Mouse (Mus musculus) adrenal gland (tissue): ENCODE measurements around the gene Cep85l.

Source experiments
- intact Hi-C: fragments of 180-260 bp; cut with DNase I; formaldehyde crosslinking; loops from one replicate; pipeline ENCODE4 v1.15.1; 2025

Gene Cep85l

DNA sequence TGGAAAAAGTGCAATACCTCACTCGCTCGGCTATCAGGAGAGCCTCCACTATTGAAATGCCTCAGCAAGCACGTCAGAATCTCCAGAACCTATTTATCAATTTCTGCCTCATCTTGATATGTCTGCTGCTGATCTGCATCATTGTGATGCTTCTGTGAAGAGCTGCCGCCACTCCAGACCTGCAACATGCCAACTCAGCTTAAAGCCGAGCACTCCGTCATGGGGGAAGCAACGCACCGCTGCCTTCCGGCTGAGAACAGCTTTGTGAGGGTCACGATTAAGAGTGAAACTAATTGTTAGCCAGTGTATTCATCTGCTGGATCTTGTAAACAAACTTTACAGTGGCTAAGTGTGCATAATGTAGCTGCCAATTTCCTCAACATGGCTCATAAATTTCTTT is 35.9 kb downstream of the Cep85l start:
- intact Hi-C loops, result no loop called here

GRCm38 (mm10) chr10:53343384-53343783 is 36.4 kb downstream of the Cep85l start:
- intact Hi-C loops, result no loop called here

- intact Hi-C loops, result no loop called here
Measured at GRCm38 (mm10) chr10:53342166-53342728, 37.5 kb downstream of the Cep85l start.

DNA sequence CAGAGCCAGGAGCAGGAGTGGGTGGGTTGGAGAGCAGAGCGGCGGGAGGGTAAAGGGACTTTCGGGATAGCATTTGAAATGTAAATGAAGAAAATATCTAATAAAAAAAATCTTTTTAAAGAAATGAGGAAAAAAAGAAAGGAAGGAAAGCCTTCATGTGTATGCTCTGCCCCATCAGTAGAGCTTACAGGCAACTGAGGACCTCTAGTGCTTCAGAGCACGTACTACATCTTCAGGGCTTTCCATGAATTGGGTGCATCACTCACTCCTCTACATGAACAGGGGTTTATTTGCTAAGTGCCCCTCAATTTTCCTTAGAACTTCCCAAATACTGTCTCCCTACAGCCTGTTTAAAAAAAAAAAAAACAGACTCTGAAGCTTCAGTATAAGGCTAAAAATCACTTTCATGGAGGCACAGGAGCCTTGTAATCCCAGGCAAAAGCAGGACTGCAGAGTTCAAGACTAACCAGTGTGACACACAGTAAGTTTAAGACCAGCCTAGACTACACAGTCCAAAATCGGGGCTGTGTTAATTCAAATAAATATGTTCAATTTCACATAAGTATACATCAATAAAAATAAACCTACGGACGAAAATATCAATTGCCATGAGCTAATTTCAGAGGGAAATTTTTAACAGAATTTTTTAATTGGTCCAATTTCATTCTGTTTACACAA is 38.3 kb downstream of the Cep85l start:
- intact Hi-C loops, result no loop called here

- intact Hi-C loops, result loop anchor here (5.0 to 10.0 kb wide), 2 partner anchors 222 to 584 kb away; no protein-coding TSS in a partner anchor
Measured at GRCm38 (mm10) chr10:53339045-53339444, 40.7 kb downstream of the Cep85l start.

GRCm38 (mm10) chr10:53337162-53337923 is 42.4 kb downstream of the Cep85l start, which contains the start of gene Pln:
Pln (plus strand) TSS chr10:53337667.
- intact Hi-C loops, result loop anchor here (5.0 to 10.0 kb wide), 2 partner anchors 220 to 583 kb away; no protein-coding TSS in a partner anchor

GRCm38 (mm10) chr10:53335974-53336373 is 43.8 kb downstream of the Cep85l start:
- intact Hi-C loops, result loop anchor here (5.0 to 10.0 kb wide), 2 partner anchors 219 to 581 kb away; no protein-coding TSS in a partner anchor

DNA sequence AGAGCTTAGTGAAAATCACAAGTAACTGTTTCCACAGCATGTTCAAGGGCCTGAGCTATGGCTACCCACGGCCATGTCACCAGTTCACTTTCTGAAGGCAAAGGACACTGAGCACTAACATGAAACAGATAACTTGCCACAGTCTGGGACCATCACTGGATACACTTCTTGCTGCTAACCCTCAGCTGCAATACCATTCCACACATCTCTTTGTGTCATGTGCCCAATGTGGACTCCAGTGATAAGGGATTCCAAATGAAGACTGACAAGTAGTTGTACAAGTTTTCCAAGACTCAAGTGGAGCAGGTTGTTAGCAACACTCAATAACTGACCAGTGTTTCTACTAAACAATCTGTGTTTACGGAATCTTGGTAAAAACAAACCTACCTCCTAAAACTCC is 44.5 kb downstream of the Cep85l start:
- intact Hi-C loops, result loop anchor here (5.0 to 10.0 kb wide), 2 partner anchors 218 to 580 kb away; no protein-coding TSS in a partner anchor

DNA sequence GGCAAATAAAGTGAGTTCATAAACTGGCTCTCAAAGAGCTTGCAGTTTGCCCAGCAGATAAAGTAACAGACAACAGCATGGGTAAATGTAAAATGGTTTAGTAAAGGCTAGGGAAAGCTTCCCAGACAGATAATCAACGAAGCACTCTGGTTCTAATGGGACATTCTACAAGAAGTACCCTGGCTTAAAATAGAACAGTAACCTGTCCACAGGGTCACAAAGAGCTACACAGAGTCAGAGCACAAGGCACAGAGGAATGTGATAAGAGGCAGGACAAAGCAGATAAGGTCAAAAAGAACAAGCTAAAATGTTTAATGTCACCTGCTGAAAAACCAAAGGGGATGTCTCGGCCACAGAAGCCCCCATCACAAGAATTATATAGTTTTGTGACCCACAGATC is 47.0 kb downstream of the Cep85l start:
- intact Hi-C loops, result loop anchor here (10.0 kb wide), 1 partner anchor 578 kb away; no protein-coding TSS in a partner anchor

GRCm38 (mm10) chr10:53329257-53329656 is 50.5 kb downstream of the Cep85l start:
- intact Hi-C loops, result no loop called here

DNA sequence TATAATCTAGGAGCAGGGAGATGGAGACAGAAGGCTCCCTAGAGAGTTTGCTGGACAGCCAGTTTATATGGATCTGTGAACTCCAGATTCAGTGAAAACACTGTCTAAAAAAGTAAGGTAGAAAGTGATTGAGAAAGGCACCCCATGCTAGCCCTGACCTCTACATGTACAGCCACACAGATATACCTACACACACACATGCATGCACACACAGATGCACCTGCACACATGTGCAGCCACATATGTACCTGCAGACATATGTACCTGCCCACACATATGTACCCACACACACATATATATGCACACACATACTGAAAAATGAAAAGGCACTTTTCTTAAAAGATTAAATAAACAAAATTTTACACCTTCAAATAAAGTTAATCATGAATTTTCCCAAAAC is 53.4 kb downstream of the Cep85l start:
- intact Hi-C loops, result no loop called here

DNA sequence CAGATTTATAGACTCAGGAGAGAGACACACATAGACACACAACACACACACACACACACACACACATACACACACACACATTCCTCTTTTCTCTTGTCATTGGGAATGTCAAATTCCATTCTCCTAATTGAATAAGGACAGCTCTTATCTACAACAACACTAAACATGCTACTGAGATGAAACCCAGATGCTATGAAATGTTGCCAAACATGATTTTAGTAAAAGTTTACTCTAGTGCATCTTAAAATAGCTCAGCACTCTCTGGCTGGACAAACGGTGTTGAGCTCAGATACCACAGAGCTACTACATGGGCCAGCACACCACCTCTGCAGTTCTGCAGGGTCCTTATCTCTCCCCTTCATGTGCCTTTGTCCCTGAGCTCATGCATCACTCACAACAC is 55.1 kb downstream of the Cep85l start:
- intact Hi-C loops, result no loop called here

- intact Hi-C loops, result no loop called here
Measured at GRCm38 (mm10) chr10:53323367-53323766, 56.4 kb downstream of the Cep85l start.

GRCm38 (mm10) chr10:53306674-53307073 is 73.1 kb downstream of the Cep85l start:
- intact Hi-C loops, result loop anchor here (10.0 kb wide), 2 partner anchors 192 to 552 kb away; no protein-coding TSS in a partner anchor

DNA sequence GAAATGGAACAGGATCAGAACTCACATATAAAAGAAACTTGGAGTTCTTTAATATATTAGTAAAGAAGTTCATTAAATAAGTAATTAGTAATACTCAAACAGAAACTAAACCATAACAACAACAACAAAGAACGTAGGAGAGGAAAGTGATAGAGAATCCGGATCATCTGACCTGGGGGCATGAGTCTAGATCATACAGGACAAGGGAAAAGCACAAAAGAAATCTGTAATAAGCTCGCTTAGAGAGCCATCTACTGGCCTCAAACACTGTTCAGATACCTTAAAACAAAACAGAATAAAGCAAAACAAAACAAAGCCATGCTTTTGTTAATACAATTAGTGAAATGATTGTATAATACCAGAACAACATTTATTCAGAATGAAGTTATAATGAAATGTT is 73.9 kb downstream of the Cep85l start:
- intact Hi-C loops, result loop anchor here (10.0 kb wide), 2 partner anchors 191 to 551 kb away; no protein-coding TSS in a partner anchor

GRCm38 (mm10) chr10:53285147-53285546 is 94.6 kb downstream of the Cep85l start:
- intact Hi-C loops, result no loop called here

DNA sequence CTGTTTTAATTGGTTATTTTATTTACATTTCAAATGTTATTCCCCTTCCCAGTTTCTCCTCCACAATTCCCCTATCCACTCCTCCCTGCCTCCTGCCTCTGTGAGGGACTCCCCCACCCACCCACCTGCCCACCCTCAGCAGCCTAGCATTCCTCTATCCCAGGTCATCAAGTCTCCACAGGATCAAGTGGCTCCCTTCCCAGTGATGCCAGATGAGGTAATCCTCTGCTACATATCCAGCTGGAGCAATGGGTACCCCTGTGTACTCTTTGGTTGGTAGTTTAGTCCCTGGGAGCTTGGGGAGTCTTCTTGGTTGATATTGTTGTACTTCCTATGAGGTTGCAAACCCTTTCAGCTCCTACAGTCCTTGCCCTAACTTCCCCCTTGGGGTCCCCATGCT is 107.5 kb downstream of the Cep85l start:
- intact Hi-C loops, result no loop called here

DNA sequence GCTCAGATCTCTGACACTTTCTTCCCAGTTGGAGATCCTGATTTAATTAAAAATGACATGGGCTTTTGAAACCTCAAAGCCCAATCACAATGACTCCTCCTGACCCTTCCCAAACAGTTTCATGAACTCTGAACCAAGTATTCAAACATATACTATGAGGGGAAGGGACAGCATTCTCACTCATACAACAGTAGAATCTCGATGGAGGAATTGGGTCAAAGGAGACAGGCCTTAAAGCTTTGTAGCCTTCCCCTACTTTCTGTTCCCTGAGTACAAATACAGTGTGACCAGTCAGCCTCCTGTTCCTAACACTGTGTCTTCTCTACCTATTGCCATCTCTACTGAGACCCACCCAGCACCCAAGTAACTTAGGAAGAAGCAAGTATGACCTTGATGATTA is 117.7 kb downstream of the Cep85l start:
- intact Hi-C loops, result no loop called here

DNA sequence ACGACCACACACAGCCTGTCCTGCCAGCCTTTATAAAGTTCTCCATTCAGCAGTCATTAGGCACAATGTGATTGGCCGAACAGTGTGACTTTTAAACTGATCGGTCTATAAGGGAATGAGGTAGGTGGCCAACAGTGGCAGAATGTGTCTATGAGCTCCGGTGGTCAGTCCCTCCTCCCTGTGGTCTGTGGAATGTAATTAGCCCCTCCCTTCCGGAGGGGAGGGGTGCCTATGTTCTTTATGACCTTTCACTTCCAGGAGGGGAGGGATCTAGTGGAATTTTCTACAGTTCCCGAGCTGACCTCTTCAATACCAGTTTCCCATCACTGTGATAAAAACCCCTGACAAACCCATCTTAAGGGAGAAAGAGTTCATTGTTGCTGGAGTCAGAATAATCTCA is 144.4 kb downstream of the Cep85l start:
- intact Hi-C loops, result no loop called here

- intact Hi-C loops, result no loop called here
Measured at GRCm38 (mm10) chr10:53234683-53235082, 145.1 kb downstream of the Cep85l start.

- intact Hi-C loops, result no loop called here
Measured at GRCm38 (mm10) chr10:53234086-53234613, 145.6 kb downstream of the Cep85l start.

- intact Hi-C loops, result no loop called here
Measured at GRCm38 (mm10) chr10:53230809-53231208, 148.9 kb downstream of the Cep85l start.
